Mouse (Mus musculus) hindbrain, embryonic 12.5 days (tissue): ENCODE results near the gene Map3k9. TPM values are rescaled to one million over a fixed set of nuclear protein-coding genes. Genes with fewer than 3 reads are reported as not detected.

Source experiments
- polyA plus RNA-seq: library from polyadenylated mRNA; unstranded; fragments of >200 nt; fragmentation: Nextera tagmentation; extraction: Ambion mirVana; gene quantifications from 2 replicates; pipeline ENCODE4 v1.2.1, GENCODE M21; 2016

Gene Map3k9
- polyA plus RNA-seq, 1 experiment from 2014 or later: 8.3 TPM

Other genes with a start within 250 kb of the Map3k9 start
- 26.9 and 27.5 TPM in 2 replicates for gene Gm20498, start 248.3 kb downstream of the Map3k9 start, polyA plus RNA-seq
- 34.0 and 39.4 TPM in 2 replicates for gene Synj2bp, start 248.3 kb downstream of the Map3k9 start, polyA plus RNA-seq
- gene Adam21, start 212.7 kb downstream of the Map3k9 start, polyA plus RNA-seq: 0.67 and 0.70 TPM in 2 replicates
- 62.1 and 65.5 TPM in 2 replicates for gene Med6, start 186.2 kb downstream of the Map3k9 start, polyA plus RNA-seq
- 5.5 and 6.3 TPM in 2 replicates for gene Ttc9, start 149.9 kb downstream of the Map3k9 start, polyA plus RNA-seq
- 13.1 and 18.1 TPM in 2 replicates for gene Pcnx, start 78.8 kb upstream of the Map3k9 start, polyA plus RNA-seq